Mouse (Mus musculus): Measurements from ENCODE around the gene Pnp.
A peak's percentile ranks its signal among the peaks of the same experiment; 100 is the strongest.
"Not testable (repeated sequence)": the region's sequence is repeated elsewhere in the genome, so short reads cannot be mapped to it uniquely, and the experiment has no call there.

Gene Pnp

GRCm38 (mm10) chr14:50930754-50931492 is at the start of gene Pnp, which contains the start of gene Pip4p1:
Gene Pnp (plus strand): TSS chr14:50931082.
Gene Pip4p1 (minus strand): TSS chr14:50930856.
- DNase-seq = peak; percentile 98 to 99

- DNase-seq = no peak
Observed at GRCm38 (mm10) chr14:50891621-50892020, 39.3 kb upstream of the Pnp start.

GRCm38 (mm10) chr14:50892091-50892490 is 38.8 kb upstream of the Pnp start:
- no peak for DNase-seq

- no peak for DNase-seq
Observed at GRCm38 (mm10) chr14:50892541-50893459, 38.1 kb upstream of the Pnp start.

- DNase-seq = no peak
Observed at GRCm38 (mm10) chr14:50895407-50895806, 35.5 kb upstream of the Pnp start.

- no peak for DNase-seq
Observed at GRCm38 (mm10) chr14:50895985-50896746, 34.7 kb upstream of the Pnp start.

GRCm38 (mm10) chr14:50896747-50897373 is 34.0 kb upstream of the Pnp start:
- DNase-seq = no peak

- DNase-seq = no peak
Observed at GRCm38 (mm10) chr14:50897374-50897765, 33.5 kb upstream of the Pnp start, which contains the start of gene Klhl33. Gene Klhl33 (minus strand): TSS chr14:50897507.

GRCm38 (mm10) chr14:50897992-50898391 is 32.9 kb upstream of the Pnp start:
- not testable (repeated sequence) for DNase-seq

- DNase-seq = no peak
Observed at GRCm38 (mm10) chr14:50903973-50904827, 26.7 kb upstream of the Pnp start.

- DNase-seq = no peak
Observed at GRCm38 (mm10) chr14:50904828-50905129, 26.1 kb upstream of the Pnp start.

GRCm38 (mm10) chr14:50905327-50905726 is 25.6 kb upstream of the Pnp start:
- DNase-seq = not testable (repeated sequence)

GRCm38 (mm10) chr14:50908126-50908525 is 22.8 kb upstream of the Pnp start:
- no peak for DNase-seq

GRCm38 (mm10) chr14:50911356-50911755 is 19.5 kb upstream of the Pnp start:
- DNase-seq = no peak

GRCm38 (mm10) chr14:50923437-50923836 is 7.4 kb upstream of the Pnp start:
- not testable (repeated sequence) for DNase-seq

- DNase-seq = peak; percentile 92 to 95
Observed at GRCm38 (mm10) chr14:50924281-50925064, 6.4 kb upstream of the Pnp start, which contains the start of the genes Osgep and Apex1. Gene Osgep (minus strand): TSS chr14:50924893. Gene Apex1 (plus strand): TSS chr14:50924968.

GRCm38 (mm10) chr14:50925111-50925920 is 5.6 kb upstream of the Pnp start:
- peak in 1 of 2 experiments; percentile 4 for DNase-seq

- DNase-seq = no peak
Observed at GRCm38 (mm10) chr14:50927366-50927765, 3.5 kb upstream of the Pnp start.

- no peak for DNase-seq
Observed at GRCm38 (mm10) chr14:50929951-50930350, 931 bp upstream of the Pnp start.

- DNase-seq = peak in 1 of 2 experiments; percentile 73
Observed at GRCm38 (mm10) chr14:50930377-50930753, 517 bp upstream of the Pnp start.

Data from thymus, adult 18-20 months (tissue).